Mouse (Mus musculus) midbrain, embryonic 14.5 days (tissue): ENCODE measurements around the gene Dpp4. TPM values are rescaled to one million over a fixed set of nuclear protein-coding genes. Genes with fewer than 3 reads are reported as not detected.

Source experiments
- ATAC-seq: fragments of 200-750 bp; cut with Nextera tagmentation; 2 replicates; pipeline ENCODE4 v1.8.0; 2017; ENCODE audit warnings: moderate number of reproducible peaks, moderate library complexity; ENCODE audit not compliant: low FRiP score, low TSS enrichment
- DNase-seq: peaks from one replicate; pipeline ENCODE4 v3.0.0-alpha.2; 2015
- H3K27ac ChIP-seq: fragments of 300-500 bp; sonication (generic); replicated peaks from 2 replicates; pipeline ENCODE4 v1.5.1; 2014; ENCODE audit warnings: mild to moderate bottlenecking, low read depth, low read length, moderate library complexity
- H3K27me3 ChIP-seq: fragments of 300-500 bp; sonication (generic); 2 replicates; pipeline ENCODE4 v1.6.1; 2014; ENCODE audit warnings: low read length, control low read depth, mixed read lengths; ENCODE audit not compliant: control insufficient read depth, insufficient read depth
- H3K36me3 ChIP-seq: fragments of 300-500 bp; sonication (generic); 2 replicates; pipeline ENCODE4 v1.6.1; 2014; ENCODE audit warnings: low read length, control low read depth; ENCODE audit not compliant: control insufficient read depth, insufficient read depth
- H3K4me1 ChIP-seq: fragments of 300-500 bp; sonication (generic); 2 replicates; pipeline ENCODE4 v1.6.1; 2014; ENCODE audit warnings: mild to moderate bottlenecking, antibody characterized with exemption, low read length, control low read depth; ENCODE audit not compliant: control insufficient read depth, insufficient read depth
- H3K4me2 ChIP-seq: fragments of 300-500 bp; sonication (generic); 2 replicates; pipeline ENCODE4 v1.6.1; 2014; ENCODE audit warnings: mild to moderate bottlenecking, low read length, moderate library complexity
- H3K4me3 ChIP-seq: fragments of 300-500 bp; sonication (generic); replicated peaks from 2 replicates; pipeline ENCODE4 v1.5.1; 2014; ENCODE audit warnings: low read depth, low read length
- H3K9ac ChIP-seq: fragments of 300-500 bp; sonication (generic); replicated peaks from 2 replicates; pipeline ENCODE4 v1.6.1; 2014; ENCODE audit warnings: mild to moderate bottlenecking, low read length, moderate library complexity
- H3K9me3 ChIP-seq: fragments of 300-500 bp; sonication (generic); 2 replicates; pipeline ENCODE4 v1.6.1; 2016; ENCODE audit warnings: low read length, control low read depth, mixed read lengths; ENCODE audit not compliant: control insufficient read depth
- WGBS: fragments of 180-500 bp; shearing (Covaris S2); extraction: QIAGEN DNeasy Blood & Tissue Kit; methylation state at CpG from one replicate; pipeline ENCODE4 v1.1.7; 2014; 5-methylcytosine and 5-hydroxymethylcytosine counted together
- polyA plus RNA-seq: library from polyadenylated mRNA; unstranded; fragments of >200 nt; fragmentation: Nextera tagmentation; extraction: Ambion mirVana; gene quantifications from 2 replicates; pipeline ENCODE4 v1.2.1, GENCODE M21; 2014

Gene Dpp4
- polyA plus RNA-seq, 1 experiment from 2014 or later: 1.5 TPM

- no peak for ATAC-seq
These were observed 37.8 kb upstream of the Dpp4 start for GRCm38 (mm10) chr2:62449692-62450346.

GRCm38 (mm10) chr2:62440802-62441544 lies 28.9 kb upstream of the Dpp4 start:
- DNase-seq (no peak), ATAC-seq (no peak)
- Histone ChIP-seq H3K27me3 (no peaks in the 10 kb centered on the region), H3K27ac (no peak overlapping the region), H3K9me3 (no peaks in the 10 kb centered on the region), H3K36me3 (no peaks in the 10 kb centered on the region), H3K4me3 (no peak overlapping the region), H3K4me1 (no peaks in the 10 kb centered on the region), H3K4me2 (no peak overlapping the region), H3K9ac (no peak overlapping the region)
- 68% methylated on average over 13 of the region's 13 CpGs for WGBS

More at GRCm38 (mm10) chr2:62449692-62450346, 37.8 kb upstream of the Dpp4 start:
- Histone ChIP-seq H3K4me2 (no peak overlapping the region), H3K9ac (no peak overlapping the region), H3K27ac (no peak overlapping the region), H3K27me3 (no peaks in the 10 kb centered on the region), H3K9me3 (no peaks in the 10 kb centered on the region), H3K36me3 (no peaks in the 10 kb centered on the region), H3K4me1 (no peaks in the 10 kb centered on the region), H3K4me3 (no peak overlapping the region)
- WGBS: 91% methylated on average over 5 of the region's 5 CpGs
- no peak for DNase-seq

DNA sequence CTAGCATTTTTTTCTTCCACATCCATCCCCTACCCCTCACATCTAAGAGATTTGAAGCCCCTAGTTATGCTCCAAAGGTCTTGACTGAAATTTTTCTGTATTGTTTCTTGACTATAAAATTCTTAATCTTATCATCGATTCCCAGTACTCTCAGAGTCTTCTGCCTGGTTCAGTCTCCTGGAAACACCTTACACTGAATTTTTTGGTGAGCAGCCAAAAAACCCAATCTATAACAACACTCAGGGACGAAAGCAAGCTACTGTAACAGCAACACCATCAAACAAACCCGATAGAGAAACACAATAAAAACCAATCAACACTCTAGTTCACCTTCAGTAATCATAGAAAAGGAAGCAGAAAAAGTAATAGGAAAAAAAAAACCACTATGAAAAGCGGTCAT lies 28.1 kb upstream of the Dpp4 start:
- Histone ChIP-seq H3K4me2 (no peak overlapping the region), H3K9ac (no peak overlapping the region), H3K4me1 (no peaks in the 10 kb centered on the region), H3K27ac (no peak overlapping the region), H3K4me3 (no peak overlapping the region), H3K36me3 (no peaks in the 10 kb centered on the region), H3K27me3 (no peaks in the 10 kb centered on the region), H3K9me3 (no peaks in the 10 kb centered on the region)
- WGBS: 88% methylated on average over 4 of the region's 4 CpGs
- ATAC-seq (no peak), DNase-seq (no peak)

DNA sequence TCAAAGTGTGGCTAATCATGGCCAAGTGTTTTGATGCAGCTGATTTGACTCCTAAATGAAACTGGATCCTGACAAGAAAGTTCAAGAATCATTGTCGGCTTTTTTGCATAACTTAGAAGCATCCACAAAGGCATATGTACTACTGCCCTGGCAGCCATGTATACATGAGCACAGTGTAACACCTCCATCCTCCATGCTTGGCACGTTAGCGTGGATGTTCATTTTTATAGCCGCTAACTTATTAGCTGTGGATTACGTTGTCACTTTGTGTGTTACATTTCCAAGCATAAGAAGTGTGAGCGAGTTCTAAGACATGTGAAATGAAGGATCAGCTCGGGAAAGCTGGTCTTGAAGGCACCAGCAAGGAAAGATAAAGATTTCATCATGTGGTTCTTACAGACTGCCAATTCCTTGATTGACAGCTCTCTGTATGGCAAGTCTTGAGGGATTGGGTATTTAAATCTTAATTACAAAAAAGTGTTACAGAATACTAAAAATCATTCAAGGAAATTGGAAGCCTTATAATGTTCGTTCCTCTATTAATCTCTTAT lies 19.3 kb upstream of the Dpp4 start:
- 86% methylated on average over 8 of the region's 8 CpGs for WGBS
- no peak for ATAC-seq

DNA sequence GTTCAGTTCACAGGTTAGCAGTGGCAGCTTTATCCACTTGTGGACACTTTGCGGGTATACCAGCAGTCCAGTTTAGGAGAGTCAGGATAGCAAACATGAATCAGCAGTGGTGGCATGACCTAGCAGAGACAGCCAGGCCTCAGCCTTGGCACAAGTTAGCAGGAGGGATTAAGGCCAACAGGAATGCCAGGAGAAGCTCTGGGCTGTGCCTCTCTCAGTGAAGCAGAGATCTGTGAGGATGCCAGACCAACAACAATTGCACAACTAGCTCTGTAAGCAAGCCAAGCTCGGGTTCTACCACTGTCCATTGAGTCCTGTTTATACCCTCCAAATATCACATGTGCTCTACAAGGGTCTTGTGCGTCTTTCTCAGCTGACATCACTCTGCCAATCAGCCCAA lies 13.9 kb upstream of the Dpp4 start:
- Histone ChIP-seq H3K4me3 (no peak overlapping the region), H3K4me1 (no peaks in the 10 kb centered on the region), H3K27ac (no peak overlapping the region), H3K9me3 (no peaks in the 10 kb centered on the region), H3K36me3 (no peaks in the 10 kb centered on the region), H3K4me2 (no peak overlapping the region), H3K27me3 (no peaks in the 10 kb centered on the region), H3K9ac (no peak overlapping the region)
- WGBS: 85% methylated on average over 3 of the region's 3 CpGs
- DNase-seq: no peak
- no peak for ATAC-seq

More for the DNA sequence above, 19.3 kb upstream of the Dpp4 start:
- Histone ChIP-seq H3K9ac (no peak overlapping the region), H3K36me3 (no peaks in the 10 kb centered on the region), H3K27ac (no peak overlapping the region), H3K27me3 (no peaks in the 10 kb centered on the region), H3K9me3 (no peaks in the 10 kb centered on the region), H3K4me3 (no peak overlapping the region), H3K4me1 (no peaks in the 10 kb centered on the region), H3K4me2 (no peak overlapping the region)
- DNase-seq: no peak

GRCm38 (mm10) chr2:62423343-62423776 lies 11.3 kb upstream of the Dpp4 start:
- Histone ChIP-seq H3K9ac (no peak overlapping the region), H3K4me3 (no peak overlapping the region), H3K9me3 (no peaks in the 10 kb centered on the region), H3K4me2 (no peak overlapping the region), H3K27me3 (no peaks in the 10 kb centered on the region), H3K4me1 (no peaks in the 10 kb centered on the region), H3K27ac (no peak overlapping the region), H3K36me3 (no peaks in the 10 kb centered on the region)
- no peak for DNase-seq
- 59% methylated on average over 4 of the region's 4 CpGs for WGBS
- ATAC-seq: no peak

GRCm38 (mm10) chr2:62422515-62423342 lies 10.7 kb upstream of the Dpp4 start:
- Histone ChIP-seq H3K4me2 (no peak overlapping the region), H3K27me3 (no peaks in the 10 kb centered on the region), H3K4me1 (no peaks in the 10 kb centered on the region), H3K27ac (no peak overlapping the region), H3K9ac (no peak overlapping the region), H3K36me3 (no peaks in the 10 kb centered on the region), H3K9me3 (no peaks in the 10 kb centered on the region), H3K4me3 (no peak overlapping the region)
- ATAC-seq: no peak
- no peak for DNase-seq
- WGBS: 73% methylated on average over 6 of the region's 6 CpGs

- Histone ChIP-seq H3K4me1 (no peaks in the 10 kb centered on the region), H3K4me2 (no peak overlapping the region), H3K27ac (no peak overlapping the region), H3K27me3 (no peaks in the 10 kb centered on the region), H3K9me3 (no peaks in the 10 kb centered on the region), H3K36me3 (no peaks in the 10 kb centered on the region), H3K9ac (no peak overlapping the region), H3K4me3 (no peak overlapping the region)
- no peak for ATAC-seq
- 94% methylated on average over 4 of the region's 4 CpGs for WGBS
- no peak for DNase-seq
These were observed 9.2 kb upstream of the Dpp4 start for GRCm38 (mm10) chr2:62421229-62421628.
